Mouse (Mus musculus) heart, postnatal 10 days (tissue): ENCODE data around the gene Net1. TPM values are rescaled to one million over a fixed set of nuclear protein-coding genes. Genes with fewer than 3 reads are reported as not detected.
"Not testable (repeated sequence)": the region's sequence is repeated elsewhere in the genome, so short reads cannot be mapped to it uniquely, and the experiment has no call there.

Source experiments
- DNase-seq, 2 experiments: peaks; one replicate each; pipeline ENCODE4 v3.0.0; 2021
- intact Hi-C: fragments of 180-260 bp; cut with DNase I; formaldehyde crosslinking; loops from one replicate; pipeline ENCODE4 v1.15.1; 2025
- microRNA-seq, 2 experiments: library from miRNA; unstranded; fragments of <30 nt; microRNA quantifications; one replicate each; pipeline ENCODE4 v1.2.0; 2022
- total RNA-seq, 2 experiments: library from RNA; stranded (reverse); gene quantifications; 2 replicates each; pipeline ENCODE4 v1.2.3; 2021

Gene Net1
- total RNA-seq, 2 experiments from 2014 or later, result 37.4 to 41.6 TPM

- intact Hi-C loops, DNase-seq: not testable (repeated sequence)
Measured at GRCm38 (mm10) chr13:3840662-3841061, 77.4 kb downstream of the Net1 start.

DNA sequence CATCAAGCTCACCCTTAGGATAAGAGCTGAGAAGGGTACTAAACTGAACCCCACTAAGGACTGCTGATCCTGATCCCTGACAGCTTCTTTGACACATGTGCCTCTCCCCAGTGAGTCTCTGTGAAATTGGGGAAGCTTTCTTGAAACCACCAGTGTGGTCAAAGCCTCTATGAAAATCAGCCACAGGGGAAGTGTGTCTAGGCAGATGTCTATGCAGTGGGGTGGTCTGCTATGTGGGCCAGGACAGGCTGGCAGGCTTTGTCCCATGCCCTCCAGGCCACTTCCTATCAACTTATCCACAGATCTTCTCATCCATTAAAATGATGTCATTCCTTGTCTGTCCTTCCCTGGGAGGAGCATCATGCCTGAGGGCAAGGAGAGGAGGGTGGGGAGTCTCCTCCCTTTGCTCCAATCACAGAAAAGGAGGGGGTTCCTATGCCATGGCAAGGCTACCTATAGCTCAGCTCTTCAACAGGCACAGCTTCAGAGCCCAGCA is 80.7 kb downstream of the Net1 start, which contains the start of gene Calm4:
Calm4 (plus strand) TSS at position 446 of the 496 bp plus-strand sequence.
- intact Hi-C loops, DNase-seq: not testable (repeated sequence)

- intact Hi-C loops, DNase-seq: not testable (repeated sequence)
Measured at GRCm38 (mm10) chr13:3833644-3834043, 84.4 kb downstream of the Net1 start.

DNA sequence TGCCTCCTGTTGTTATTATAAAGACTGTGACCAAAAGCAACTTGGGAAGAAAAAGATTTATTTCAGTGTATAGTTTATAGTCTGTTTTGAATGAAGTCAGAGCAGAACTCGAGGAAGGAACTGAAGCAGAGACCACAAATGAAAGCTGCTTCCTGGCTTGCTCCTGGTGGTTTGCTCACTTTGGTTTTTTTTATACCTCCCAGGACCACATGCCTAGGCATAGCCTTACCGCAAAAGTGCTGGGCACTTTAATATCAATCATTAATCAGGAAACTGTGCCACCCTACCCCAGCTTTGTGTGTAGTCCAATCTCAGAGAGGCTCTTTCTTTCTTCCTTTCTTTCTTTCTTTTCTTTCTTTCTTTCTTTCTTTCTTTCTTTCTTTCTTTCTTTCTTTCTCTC is 85.6 kb downstream of the Net1 start:
- intact Hi-C loops, result no loop called here
- DNase-seq, result no peak

Small RNAs within 50 kb of the gene (microRNA-seq; reads per million reads assigned to microRNA genes)
- 0 reads per million in 2 experiments for gene Gm22460

Other genes starting within 250 kb of the Net1 start
- gene Calml3, start 113.9 kb downstream of the Net1 start, total RNA-seq, result not detected
- gene Calm4, start 80.5 kb downstream of the Net1 start, total RNA-seq, result not detected
- gene Calm5, start 64.0 kb downstream of the Net1 start, total RNA-seq, result not detected
- gene Tubal3, start 54 bp upstream of the Net1 start, total RNA-seq, result not detected
- gene Ucn3, start 27.1 kb upstream of the Net1 start, total RNA-seq, result not detected
- 10 to 100 TPM; 13.0 to 13.5 TPM for gene Akr1c14, start 130.8 kb upstream of the Net1 start, total RNA-seq
- not detected for gene Akr1c18, start 232.4 kb upstream of the Net1 start, total RNA-seq